Mouse (Mus musculus) CH12.LX (cell line): ENCODE data around the gene Otub2.

ENCODE experiments used
- BHLHE40 ChIP-seq: IDR thresholded peaks from 2 replicates; pipeline ENCODE4 v1.6.1; 2011; ENCODE audit warnings: mild to moderate bottlenecking, low read depth, low read length, improper control_type of control experiment
- ELF1 ChIP-seq: IDR thresholded peaks from 2 replicates; pipeline ENCODE4 v1.6.1; 2014; ENCODE audit warnings: low read depth, mild to moderate bottlenecking, inconsistent platforms, low read length, improper control_type of control experiment
- MAFK ChIP-seq: IDR thresholded peaks from 2 replicates; pipeline ENCODE4 v1.6.1; 2011; ENCODE audit warnings: low read length, improper control_type of control experiment; ENCODE audit not compliant: insufficient replicate concordance
- NELFE ChIP-seq: IDR thresholded peaks from 2 replicates; pipeline ENCODE4 v1.6.1; 2011; ENCODE audit warnings: low read depth, low read length, improper control_type of control experiment
- NRF1 ChIP-seq: IDR thresholded peaks from 2 replicates; pipeline ENCODE4 v1.6.1; 2014; ENCODE audit warnings: low read depth, mild to moderate bottlenecking, inconsistent platforms, low read length, improper control_type of control experiment, moderate library complexity
- POLR2A ChIP-seq: IDR thresholded peaks from 2 replicates; pipeline ENCODE4 v1.6.1; 2011; ENCODE audit warnings: low read depth, mild to moderate bottlenecking, improper control_type of control experiment, low read length
- POLR2AphosphoS2 ChIP-seq: IDR thresholded peaks from 2 replicates; pipeline ENCODE4 v1.6.1; 2011; ENCODE audit warnings: low read depth, low read length, improper control_type of control experiment
- USF1 ChIP-seq: IDR thresholded peaks from 2 replicates; pipeline ENCODE4 v1.6.1; 2014; ENCODE audit warnings: low read depth, mild to moderate bottlenecking, inconsistent platforms, low read length, improper control_type of control experiment
- ZMIZ1 ChIP-seq: IDR thresholded peaks from 2 replicates; pipeline ENCODE4 v1.6.1; 2012; ENCODE audit warnings: low read depth, mild to moderate bottlenecking, inconsistent platforms, low read length, improper control_type of control experiment

DNA sequence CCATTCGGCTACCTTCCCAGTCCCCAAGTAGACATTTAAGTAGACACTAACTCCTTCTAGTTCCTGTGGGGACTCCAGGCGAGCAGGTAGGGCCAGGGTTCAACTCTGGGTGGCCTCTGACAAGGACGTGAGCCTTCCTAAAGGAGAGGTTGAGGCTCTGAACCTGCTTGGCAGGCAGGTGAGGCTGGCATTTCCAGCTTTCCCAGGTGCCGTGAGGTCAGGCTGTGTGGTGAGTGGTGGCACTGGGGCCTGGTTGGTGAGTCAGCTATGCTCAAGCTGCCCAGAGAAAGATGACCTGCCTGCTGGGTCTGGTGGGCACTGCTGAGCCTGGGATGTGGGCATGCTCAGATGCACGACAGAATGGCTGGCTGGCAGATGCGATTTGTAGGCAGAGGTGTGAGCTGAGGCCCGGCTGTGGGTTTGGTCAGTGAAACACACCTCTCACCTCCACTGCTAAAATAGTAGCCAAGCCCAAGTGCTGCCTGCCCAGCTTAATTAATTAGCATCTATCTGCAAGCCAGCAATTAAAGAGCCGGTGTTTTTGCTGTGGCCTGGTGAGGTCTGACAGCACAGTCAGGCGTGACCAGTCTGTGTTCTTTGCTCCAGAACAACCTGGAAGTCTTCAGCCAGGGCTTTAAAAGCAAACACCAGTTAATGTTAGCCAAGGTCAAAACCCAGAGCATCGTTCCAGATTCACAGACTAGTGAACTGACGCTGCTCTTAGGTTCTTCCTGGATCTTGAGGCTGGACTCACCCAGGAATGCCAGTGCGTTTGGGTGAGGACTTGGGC, 7.2 kb downstream of the Otub2 start:
- TF ChIP-seq POLR2A (no peak), ZMIZ1 (no peak), NRF1 (no peak), BHLHE40 (no peak), ELF1 (no peak), POLR2AphosphoS2 (no peak), MAFK (no peak), NELFE (no peak), USF1 (no peak)
